Mouse (Mus musculus) kidney, postnatal 0 days (tissue): Measurements from ENCODE around the gene Shc3. TPM values are rescaled to one million over a fixed set of nuclear protein-coding genes. Genes with fewer than 3 reads are reported as not detected.

Source experiments
- ATAC-seq: fragments of 200-750 bp; cut with Nextera tagmentation; replicated peaks from 2 replicates; pipeline ENCODE4 v1.8.0; 2017; ENCODE audit warnings: low read depth, moderate number of reproducible peaks, moderate TSS enrichment, moderate library complexity; ENCODE audit not compliant: low FRiP score
- DNase-seq: peaks from one replicate; pipeline ENCODE4 v3.0.0-alpha.2; 2016; ENCODE audit warnings: low spot score
- H3K27ac ChIP-seq: fragments of 300-500 bp; sonication (generic); 2 replicates; pipeline ENCODE4 v1.5.1; 2014; ENCODE audit warnings: mild to moderate bottlenecking
- H3K27me3 ChIP-seq: fragments of 300-500 bp; sonication (generic); 2 replicates; pipeline ENCODE4 v1.6.1; 2014; ENCODE audit warnings: low read length, mixed read lengths; ENCODE audit not compliant: insufficient read depth
- H3K36me3 ChIP-seq: fragments of 300-500 bp; sonication (generic); 2 replicates; pipeline ENCODE4 v1.6.1; 2014; ENCODE audit warnings: low read length, mixed read lengths; ENCODE audit not compliant: insufficient read depth
- H3K4me1 ChIP-seq: fragments of 300-500 bp; sonication (generic); replicated peaks from 2 replicates; pipeline ENCODE4 v1.6.1; 2014; ENCODE audit warnings: antibody characterized with exemption, low read length, mixed read lengths; ENCODE audit not compliant: insufficient read depth
- H3K4me2 ChIP-seq: fragments of 300-500 bp; sonication (generic); 2 replicates; pipeline ENCODE4 v1.6.1; 2014; ENCODE audit warnings: mild to moderate bottlenecking, low read length, moderate library complexity, mixed read lengths
- H3K4me3 ChIP-seq: fragments of 300-500 bp; sonication (generic); replicated peaks from 2 replicates; pipeline ENCODE4 v1.5.1; 2014; ENCODE audit warnings: low read depth, low read length
- H3K9ac ChIP-seq: fragments of 300-500 bp; sonication (generic); 2 replicates; pipeline ENCODE4 v1.6.1; 2014; ENCODE audit warnings: low read depth, low read length
- H3K9me3 ChIP-seq: fragments of 300-500 bp; sonication (generic); replicated peaks from 2 replicates; pipeline ENCODE4 v1.6.1; 2016; ENCODE audit warnings: low read length, inconsistent platforms, mixed read lengths
- CTCF ChIP-seq: IDR thresholded peaks from 2 replicates; pipeline ENCODE4 v1.5.1; 2016; ENCODE audit warnings: antibody characterized with exemption, low read depth, mild to moderate bottlenecking, moderate library complexity
- WGBS: fragments of 180-500 bp; shearing (Covaris S2); extraction: QIAGEN DNeasy Blood & Tissue Kit; methylation state at CpG from one replicate; pipeline ENCODE4 v1.1.7; 2014; 5-methylcytosine and 5-hydroxymethylcytosine counted together
- polyA plus RNA-seq: library from polyadenylated mRNA; unstranded; fragments of >200 nt; fragmentation: Nextera tagmentation; extraction: Ambion mirVana; gene quantifications from 2 replicates; pipeline ENCODE4 v1.2.1, GENCODE M21; 2015

Gene Shc3
- polyA plus RNA-seq, 1 experiment from 2014 or later: 0.34 TPM

- H3K27me3 ChIP-seq: no peaks in the 10 kb centered on the region
- no peak overlapping the region for H3K27ac ChIP-seq
- ATAC-seq (no peak), DNase-seq (no peak)
- WGBS: 83% methylated on average over 5 of the region's 5 CpGs
- H3K4me2 ChIP-seq: no peak overlapping the region
- H3K36me3 ChIP-seq: no peaks in the 10 kb centered on the region
- no peak for TF ChIP-seq CTCF
- no peak overlapping the region for H3K4me3 ChIP-seq
- H3K9me3 ChIP-seq: no peaks in the 10 kb centered on the region
- no peak overlapping the region for H3K9ac ChIP-seq
- no peaks in the 10 kb centered on the region for H3K4me1 ChIP-seq
These were observed 63.5 kb downstream of the Shc3 start for GRCm38 (mm10) chr13:51505711-51506110.

- 79% methylated on average over 1 of the region's 1 CpGs for WGBS
- no peak for DNase-seq
- no peaks in the 10 kb centered on the region for H3K4me1 ChIP-seq
- H3K27ac ChIP-seq: no peak overlapping the region
- H3K4me3 ChIP-seq: no peak overlapping the region
- no peaks in the 10 kb centered on the region for H3K36me3 ChIP-seq
- no peaks in the 10 kb centered on the region for H3K9me3 ChIP-seq
- TF ChIP-seq CTCF: no peak
- no peak overlapping the region for H3K9ac ChIP-seq
- ATAC-seq: no peak
- no peak overlapping the region for H3K4me2 ChIP-seq
- no peaks in the 10 kb centered on the region for H3K27me3 ChIP-seq
These were observed 69.5 kb downstream of the Shc3 start for GRCm38 (mm10) chr13:51499769-51500168.

- DNase-seq (peak; percentile 5), ATAC-seq (no peak)
- Histone ChIP-seq H3K9me3 (no peaks in the 10 kb centered on the region), H3K9ac (no peak overlapping the region), H3K4me1 (no peaks in the 10 kb centered on the region), H3K4me3 (no peak overlapping the region), H3K4me2 (no peak overlapping the region), H3K27me3 (no peaks in the 10 kb centered on the region), H3K36me3 (no peaks in the 10 kb centered on the region), H3K27ac (no peak overlapping the region)
- 53% methylated on average over 9 of the region's 9 CpGs for WGBS
- no peak for TF ChIP-seq CTCF
These were observed 75.5 kb downstream of the Shc3 start for GRCm38 (mm10) chr13:51493676-51494075.

- no peak overlapping the region for H3K4me2 ChIP-seq
- H3K9me3 ChIP-seq: no peaks in the 10 kb centered on the region
- no peak for TF ChIP-seq CTCF
- H3K36me3 ChIP-seq: no peaks in the 10 kb centered on the region
- 69% methylated on average over 8 of the region's 8 CpGs for WGBS
- DNase-seq (no peak), ATAC-seq (no peak)
- no peak overlapping the region for H3K9ac ChIP-seq
- no peak overlapping the region for H3K4me3 ChIP-seq
- H3K27me3 ChIP-seq: no peaks in the 10 kb centered on the region
- H3K4me1 ChIP-seq: no peaks in the 10 kb centered on the region
- H3K27ac ChIP-seq: no peak overlapping the region
These were observed 77.4 kb downstream of the Shc3 start for GRCm38 (mm10) chr13:51491649-51492435.

GRCm38 (mm10) chr13:51490195-51490594 is 79.0 kb downstream of the Shc3 start:
- no peak overlapping the region for H3K9ac ChIP-seq
- no peak overlapping the region for H3K4me3 ChIP-seq
- H3K36me3 ChIP-seq: no peaks in the 10 kb centered on the region
- DNase-seq (no peak), ATAC-seq (no peak)
- WGBS: 87% methylated on average over 6 of the region's 6 CpGs
- H3K27me3 ChIP-seq: no peaks in the 10 kb centered on the region
- H3K27ac ChIP-seq: no peak overlapping the region
- H3K4me1 ChIP-seq: no peaks in the 10 kb centered on the region
- no peak for TF ChIP-seq CTCF
- no peaks in the 10 kb centered on the region for H3K9me3 ChIP-seq
- no peak overlapping the region for H3K4me2 ChIP-seq

- peak; percentile 57 for DNase-seq
- no peak overlapping the region for H3K4me2 ChIP-seq
- no peaks in the 10 kb centered on the region for H3K36me3 ChIP-seq
- ATAC-seq: no peak
- H3K4me3 ChIP-seq: no peak overlapping the region
- no peak overlapping the region for H3K27ac ChIP-seq
- H3K27me3 ChIP-seq: no peaks in the 10 kb centered on the region
- H3K4me1 ChIP-seq: no peaks in the 10 kb centered on the region
- H3K9me3 ChIP-seq: no peaks in the 10 kb centered on the region
- TF ChIP-seq CTCF: no peak
- no peak overlapping the region for H3K9ac ChIP-seq
- 61% methylated on average over 3 of the region's 3 CpGs for WGBS
These were observed 80.3 kb downstream of the Shc3 start for GRCm38 (mm10) chr13:51488945-51489344.
